Mouse (Mus musculus): ENCODE data around the gene Tmem115. TPM values are rescaled to one million over a fixed set of nuclear protein-coding genes. Genes with fewer than 3 reads are reported as not detected.

The Tmem115 gene
- polyA plus RNA-seq, 1 experiment from 2014 or later, result 30.4 TPM

GRCm38 (mm10) chr9:107522400-107522711, 11.4 kb upstream of the Tmem115 start:
- Histone ChIP-seq H3K27ac (replicated peaks) (peak overlapping the region; percentile 61; the same call in 1 of the 2 replicates), H3K4me3 (peak overlapping the region; percentile 24; the same call in 1 of the 2 replicates), H3K4me2 (peak overlapping the region; percentile 61), H3K9me3 (no peaks in the 10 kb centered on the region), H3K4me1 (peaks cover 35% of the 10 kb centered on the region), H3K27me3 (replicated peaks) (peaks cover 39% of the 10 kb centered on the region), H3K9ac (peak overlapping the region; percentile 64), H3K36me3 (no peaks in the 10 kb centered on the region)
- ATAC-seq (ENCODE audit: extremely low read depth, insufficient number of reproducible peaks, low FRiP score, low TSS enrichment), result no peak
- 29% methylated on average over 2 of the region's 2 CpGs for WGBS

GRCm38 (mm10) chr9:107526198-107527026, 7.3 kb upstream of the Tmem115 start:
- peak; percentile 52 for ATAC-seq (ENCODE audit: extremely low read depth, insufficient number of reproducible peaks, low FRiP score, low TSS enrichment)
- Histone ChIP-seq H3K4me3 (peak overlapping the region; percentile 45), H3K4me2 (peak overlapping the region; percentile 70), H3K27ac (replicated peaks) (no peak overlapping the region), H3K9ac (peak overlapping the region; percentile 68), H3K4me1 (peaks cover 29% of the 10 kb centered on the region), H3K36me3 (no peaks in the 10 kb centered on the region), H3K9me3 (no peaks in the 10 kb centered on the region), H3K27me3 (replicated peaks) (peaks cover 48% of the 10 kb centered on the region)
- 14% methylated on average over 44 of the region's 44 CpGs for WGBS

GRCm38 (mm10) chr9:107534408-107535202, 860 bp downstream of the Tmem115 start:
- Histone ChIP-seq H3K27me3 (replicated peaks) (no peaks in the 10 kb centered on the region; the same call in 1 of the 2 replicates), H3K9me3 (no peaks in the 10 kb centered on the region), H3K9ac (peak overlapping the region; percentile 93), H3K4me3 (peak overlapping the region; percentile 89), H3K4me1 (peaks cover 32% of the 10 kb centered on the region), H3K27ac (replicated peaks) (peak overlapping the region; percentile 77), H3K4me2 (peak overlapping the region; percentile 97), H3K36me3 (peaks cover 26% of the 10 kb centered on the region)
- under 1% methylated on average over 40 of the region's 40 CpGs for WGBS
- ATAC-seq (ENCODE audit: extremely low read depth, insufficient number of reproducible peaks, low FRiP score, low TSS enrichment), result peak; percentile 7; the same call in 1 of the 2 replicates

- no peak overlapping the region for H3K9ac ChIP-seq
- H3K27ac ChIP-seq (replicated peaks), result no peak overlapping the region
- no peaks in the 10 kb centered on the region for H3K27me3 ChIP-seq (replicated peaks)
- 87% methylated on average over 7 of the region's 7 CpGs for WGBS
- H3K4me2 ChIP-seq, result no peak overlapping the region
- H3K9me3 ChIP-seq, result no peaks in the 10 kb centered on the region
- peaks cover 34% of the 10 kb centered on the region for H3K36me3 ChIP-seq
- peaks cover 51% of the 10 kb centered on the region for H3K4me1 ChIP-seq
- ATAC-seq (ENCODE audit: extremely low read depth, insufficient number of reproducible peaks, low FRiP score, low TSS enrichment), result no peak
- no peak overlapping the region for H3K4me3 ChIP-seq
Observed at GRCm38 (mm10) chr9:107538231-107538630, 4.5 kb downstream of the Tmem115 start.

- ATAC-seq (ENCODE audit: extremely low read depth, insufficient number of reproducible peaks, low FRiP score, low TSS enrichment), result no peak
Observed at GRCm38 (mm10) chr9:107538711-107539110, 5.0 kb downstream of the Tmem115 start.

DNA sequence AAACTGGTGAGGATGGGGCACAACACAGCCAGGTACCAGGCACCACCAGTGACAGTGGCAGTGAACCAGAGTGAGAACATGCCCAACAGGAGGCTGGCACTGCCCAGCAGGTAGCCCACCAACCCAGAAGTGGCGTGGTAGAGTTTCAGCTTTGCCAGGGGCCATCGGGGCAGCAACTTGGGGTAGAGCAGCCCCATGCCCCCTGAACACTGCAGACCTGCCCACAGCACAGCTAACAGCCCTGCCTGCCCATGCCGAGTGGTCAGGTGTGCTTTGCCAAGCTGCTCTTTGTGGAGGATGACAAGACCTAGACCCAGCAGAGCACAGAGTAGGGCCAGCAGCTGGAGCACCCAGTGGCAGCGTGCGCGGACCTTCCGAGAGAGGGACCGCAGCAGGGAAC, 6.2 kb downstream of the Tmem115 start:
- H3K4me1 ChIP-seq, result peaks cover 46% of the 10 kb centered on the region
- H3K4me2 ChIP-seq, result no peak overlapping the region
- H3K27ac ChIP-seq (replicated peaks), result no peak overlapping the region
- no peak overlapping the region for H3K4me3 ChIP-seq
- no peaks in the 10 kb centered on the region for H3K9me3 ChIP-seq
- WGBS, result 88% methylated on average over 8 of the region's 8 CpGs
- no peaks in the 10 kb centered on the region for H3K27me3 ChIP-seq (replicated peaks)
- peaks cover 51% of the 10 kb centered on the region for H3K36me3 ChIP-seq
- ATAC-seq (ENCODE audit: extremely low read depth, insufficient number of reproducible peaks, low FRiP score, low TSS enrichment), result no peak
- no peak overlapping the region for H3K9ac ChIP-seq

More at GRCm38 (mm10) chr9:107538711-107539110, 5.0 kb downstream of the Tmem115 start:
- WGBS, result 86% methylated on average over 3 of the region's 3 CpGs
- Histone ChIP-seq H3K4me3 (no peak overlapping the region), H3K9me3 (no peaks in the 10 kb centered on the region), H3K27me3 (replicated peaks) (no peaks in the 10 kb centered on the region), H3K27ac (replicated peaks) (no peak overlapping the region), H3K9ac (no peak overlapping the region), H3K36me3 (peaks cover 39% of the 10 kb centered on the region), H3K4me1 (peaks cover 47% of the 10 kb centered on the region), H3K4me2 (no peak overlapping the region)

DNA sequence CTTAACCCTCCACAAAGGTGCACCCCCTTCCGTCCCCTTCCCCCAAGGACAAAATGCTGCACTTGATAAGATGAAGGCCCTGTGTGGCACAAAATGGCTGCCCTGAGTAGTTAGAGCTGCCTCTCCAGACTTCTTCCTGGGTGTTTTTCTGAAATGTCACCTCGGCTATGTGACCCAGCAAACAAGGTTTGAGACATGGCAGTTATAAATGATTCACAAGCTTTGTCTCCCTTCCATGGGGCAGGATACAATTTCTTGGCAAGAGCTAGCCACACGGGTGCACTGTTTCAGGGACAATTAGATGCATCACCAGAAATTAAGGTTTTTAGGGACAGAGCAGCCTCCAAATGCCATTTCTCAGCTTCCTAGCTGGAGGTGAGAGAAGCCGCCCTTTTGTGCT, 6.7 kb downstream of the Tmem115 start:
- Histone ChIP-seq H3K4me3 (no peak overlapping the region), H3K27ac (replicated peaks) (no peak overlapping the region), H3K4me1 (peaks cover 41% of the 10 kb centered on the region), H3K9me3 (no peaks in the 10 kb centered on the region), H3K4me2 (0 out of 2 replicates have a peak overlapping the region, but pooled peaks have one; percentile 97), H3K9ac (0 out of 2 replicates have a peak overlapping the region, but pooled peaks have one; percentile 93), H3K36me3 (peaks cover 56% of the 10 kb centered on the region), H3K27me3 (replicated peaks) (no peaks in the 10 kb centered on the region)
- ATAC-seq (ENCODE audit: extremely low read depth, insufficient number of reproducible peaks, low FRiP score, low TSS enrichment), result no peak
- 62% methylated on average over 4 of the region's 4 CpGs for WGBS

- Histone ChIP-seq H3K4me3 (peak overlapping the region; percentile 74), H3K9me3 (no peaks in the 10 kb centered on the region), H3K4me1 (peaks cover 35% of the 10 kb centered on the region), H3K36me3 (peaks cover 57% of the 10 kb centered on the region), H3K9ac (peak overlapping the region; percentile 93), H3K4me2 (peak overlapping the region; percentile 97), H3K27ac (replicated peaks) (no peak overlapping the region; the same call in 1 of the 2 replicates), H3K27me3 (replicated peaks) (no peaks in the 10 kb centered on the region)
- ATAC-seq (ENCODE audit: extremely low read depth, insufficient number of reproducible peaks, low FRiP score, low TSS enrichment), result no peak
- 30% methylated on average over 10 of the region's 10 CpGs for WGBS
Observed at GRCm38 (mm10) chr9:107541005-107541404, 7.3 kb downstream of the Tmem115 start.

DNA sequence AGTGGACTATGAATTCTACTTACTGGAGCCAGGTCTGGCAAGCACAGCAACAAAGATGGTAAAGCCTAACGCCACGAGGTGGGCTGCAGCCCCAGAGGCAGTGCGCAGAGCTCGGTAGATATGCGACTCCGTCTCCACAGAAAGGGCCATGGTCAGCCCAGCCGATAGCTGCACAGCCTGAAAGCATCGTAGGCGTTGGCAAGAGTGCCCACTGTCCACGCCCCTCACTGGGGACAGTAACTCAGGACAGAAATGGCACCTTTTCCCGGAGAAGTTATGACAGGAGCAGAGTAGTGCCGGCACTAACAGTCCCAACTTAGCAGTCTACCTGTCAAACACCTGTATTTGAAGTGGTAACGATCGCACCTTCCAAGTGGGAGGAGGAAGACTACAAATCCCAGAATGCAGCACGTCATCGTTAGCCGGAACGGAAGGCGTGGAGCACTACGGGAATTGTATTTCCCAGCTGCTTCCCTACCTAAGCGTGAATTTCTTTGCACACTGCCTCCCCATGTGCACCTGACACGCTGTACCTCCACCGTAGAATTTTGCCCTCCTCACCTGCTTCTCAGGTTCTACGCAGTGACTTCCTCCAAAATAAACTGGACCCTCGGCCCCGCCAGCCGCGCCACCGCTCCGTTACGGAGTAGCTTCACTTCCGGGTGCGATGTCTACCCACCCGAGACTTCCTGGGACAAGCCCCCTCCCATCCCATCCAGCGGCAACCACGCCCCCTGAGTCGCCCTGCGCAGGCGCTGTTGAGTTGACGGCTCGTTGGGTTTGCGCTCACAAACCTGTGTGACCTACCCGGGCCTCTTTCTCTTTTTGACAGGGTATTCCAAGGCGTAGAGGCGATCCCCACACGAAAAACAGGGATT, 8.0 kb downstream of the Tmem115 start, which contains the start of the genes Cyb561d2 and Nprl2:
Gene Cyb561d2 (minus strand): TSS at position 720 of the 878 bp plus-strand sequence.
Gene Nprl2 (plus strand): TSS at position 753 of the 878 bp plus-strand sequence.
- H3K4me1 ChIP-seq, result peaks cover 31% of the 10 kb centered on the region
- ATAC-seq (ENCODE audit: extremely low read depth, insufficient number of reproducible peaks, low FRiP score, low TSS enrichment), result peak; percentile 79
- no peaks in the 10 kb centered on the region for H3K27me3 ChIP-seq (replicated peaks)
- H3K4me3 ChIP-seq, result peak within 1 kb of the TSS; percentile 74
- H3K36me3 ChIP-seq, result peaks cover 57% of the 10 kb centered on the region
- H3K9me3 ChIP-seq, result no peaks in the 10 kb centered on the region
- H3K4me2 ChIP-seq, result peak within 1 kb of the TSS; percentile 97
- peak within 1 kb of the TSS; percentile 59 for H3K27ac ChIP-seq (replicated peaks)
- H3K9ac ChIP-seq, result peak within 1 kb of the TSS; percentile 93
- under 1% methylated on average over 46 of the region's 46 CpGs for WGBS

- Histone ChIP-seq H3K4me2 (peak overlapping the region; percentile 97), H3K4me1 (peaks cover 31% of the 10 kb centered on the region), H3K27ac (replicated peaks) (peak overlapping the region; percentile 59; the same call in 1 of the 2 replicates), H3K27me3 (replicated peaks) (peaks cover 1% of the 10 kb centered on the region; the same call in 1 of the 2 replicates), H3K9ac (peak overlapping the region; percentile 93), H3K4me3 (peak overlapping the region; percentile 74), H3K36me3 (peaks cover 53% of the 10 kb centered on the region), H3K9me3 (no peaks in the 10 kb centered on the region)
- ATAC-seq (ENCODE audit: extremely low read depth, insufficient number of reproducible peaks, low FRiP score, low TSS enrichment), result no peak
- 2% methylated on average over 11 of the region's 11 CpGs for WGBS
Observed at GRCm38 (mm10) chr9:107542352-107542686, 8.6 kb downstream of the Tmem115 start.

Data from heart, embryonic 13.5 days (tissue).